Mouse (Mus musculus) forebrain, embryonic 13.5 days (tissue): ENCODE results near the gene Tex9. TPM values are rescaled to one million over a fixed set of nuclear protein-coding genes. Genes with fewer than 3 reads are reported as not detected.
"Not testable (repeated sequence)": the region's sequence is repeated elsewhere in the genome, so short reads cannot be mapped to it uniquely, and the experiment has no call there.

Source experiments
- ATAC-seq: fragments of 200-750 bp; cut with Nextera tagmentation; 2 replicates; pipeline ENCODE4 v1.8.0; 2017
- H3K27ac ChIP-seq: fragments of 300-500 bp; sonication (generic); 2 replicates; pipeline ENCODE4 v1.5.1; 2015; ENCODE audit warnings: inconsistent platforms, mild to moderate bottlenecking, moderate library complexity
- H3K27me3 ChIP-seq: fragments of 300-500 bp; sonication (generic); 2 replicates; pipeline ENCODE4 v1.6.1; 2015; ENCODE audit warnings: mild to moderate bottlenecking, inconsistent platforms
- H3K36me3 ChIP-seq: fragments of 300-500 bp; sonication (generic); 2 replicates; pipeline ENCODE4 v1.6.1; 2015; ENCODE audit warnings: mild to moderate bottlenecking, inconsistent platforms; ENCODE audit not compliant: poor library complexity, severe bottlenecking
- H3K4me1 ChIP-seq: fragments of 300-500 bp; sonication (generic); 2 replicates; pipeline ENCODE4 v1.6.1; 2015; ENCODE audit warnings: inconsistent platforms
- H3K4me2 ChIP-seq: fragments of 300-500 bp; sonication (generic); 2 replicates; pipeline ENCODE4 v1.6.1; 2015; ENCODE audit warnings: inconsistent platforms, mild to moderate bottlenecking, moderate library complexity
- H3K4me3 ChIP-seq: fragments of 300-500 bp; sonication (generic); 2 replicates; pipeline ENCODE4 v1.5.1; 2015; ENCODE audit warnings: mild to moderate bottlenecking, inconsistent platforms
- H3K9ac ChIP-seq: fragments of 300-500 bp; sonication (generic); 2 replicates; pipeline ENCODE4 v1.6.1; 2015; ENCODE audit warnings: mild to moderate bottlenecking, inconsistent platforms
- H3K9me3 ChIP-seq: fragments of 300-500 bp; sonication (generic); replicated peaks from 2 replicates; pipeline ENCODE4 v1.6.1; 2016; ENCODE audit warnings: inconsistent platforms
- WGBS: fragments of 180-500 bp; shearing (Covaris S2); methylation state at CpG from one replicate; pipeline ENCODE4 v1.1.7; 2015; 5-methylcytosine and 5-hydroxymethylcytosine counted together
- microRNA-seq: library from miRNA; unstranded; fragments of <30 nt; microRNA quantifications from one replicate; pipeline ENCODE4, GENCODE M21; 2016
- polyA plus RNA-seq: library from polyadenylated mRNA; unstranded; fragments of >200 nt; fragmentation: Nextera tagmentation; extraction: Ambion mirVana; gene quantifications from 2 replicates; pipeline ENCODE4 v1.2.1, GENCODE M21; 2015

Gene Tex9
- polyA plus RNA-seq, 1 experiment from 2014 or later, result 65.6 TPM

- 0 out of 2 replicates have a peak, but pooled peaks cover 3% of the 10 kb centered on the region for H3K27me3 ChIP-seq
- H3K9ac ChIP-seq, result no peak overlapping the region
- no peak for ATAC-seq
- no peak overlapping the region for H3K4me2 ChIP-seq
- H3K4me1 ChIP-seq, result peaks cover 12% of the 10 kb centered on the region
- 67% methylated on average over 6 of the region's 6 CpGs for WGBS
- no peak overlapping the region for H3K27ac ChIP-seq
- no peaks in the 10 kb centered on the region for H3K36me3 ChIP-seq
- no peak overlapping the region for H3K4me3 ChIP-seq
- H3K9me3 ChIP-seq, result no peaks in the 10 kb centered on the region
Observed at GRCm38 (mm10) chr9:72403421-72403820, 88.6 kb downstream of the Tex9 start.

GRCm38 (mm10) chr9:72401769-72402168 lies 90.2 kb downstream of the Tex9 start:
- H3K36me3 ChIP-seq, H3K4me2 ChIP-seq, H3K4me3 ChIP-seq, H3K4me1 ChIP-seq, H3K27me3 ChIP-seq, H3K9ac ChIP-seq, H3K27ac ChIP-seq, ATAC-seq, H3K9me3 ChIP-seq: not testable (repeated sequence)
- 88% methylated on average over 4 of the region's 4 CpGs for WGBS

Small RNA genes within 50 kb of the gene (microRNA-seq; reads per million reads assigned to microRNA genes)
- not detected for gene Gm28010

Other genes starting within 250 kb of the Tex9 start
- gene Zfp280d, start 217.4 kb downstream of the Tex9 start, polyA plus RNA-seq, result 51.0 and 51.8 TPM in 2 replicates
- 28.8 and 30.4 TPM in 2 replicates for gene Mns1, start 54.2 kb downstream of the Tex9 start, polyA plus RNA-seq
- 16.2 and 18.5 TPM in 2 replicates for gene Rfx7, start 40.0 kb upstream of the Tex9 start, polyA plus RNA-seq
- gene Nedd4, start 170.1 kb upstream of the Tex9 start, polyA plus RNA-seq, result 552 and 600 TPM in 2 replicates